Mouse (Mus musculus) midbrain, embryonic 16.5 days (tissue): Measurements from ENCODE around the gene Samd4b. TPM values are rescaled to one million over a fixed set of nuclear protein-coding genes. Genes with fewer than 3 reads are reported as not detected.
A peak's percentile ranks its signal among the peaks of the same experiment; 100 is the strongest.
"Not testable (repeated sequence)": the region's sequence is repeated elsewhere in the genome, so short reads cannot be mapped to it uniquely, and the experiment has no call there.

Experiments used
- ATAC-seq: fragments of 200-750 bp; cut with Nextera tagmentation; 2 replicates; pipeline ENCODE4 v1.8.0; 2017; ENCODE audit warnings: moderate TSS enrichment
- H3K27ac ChIP-seq: fragments of 300-500 bp; sonication (generic); 2 replicates; pipeline ENCODE4 v1.5.1; 2014; ENCODE audit warnings: mild to moderate bottlenecking, low read length, mixed read lengths
- H3K27me3 ChIP-seq: fragments of 300-500 bp; sonication (generic); 2 replicates; pipeline ENCODE4 v1.6.1; 2014; ENCODE audit warnings: low read depth, low read length, mixed read lengths; ENCODE audit not compliant: control insufficient read depth, insufficient read depth
- H3K36me3 ChIP-seq: fragments of 300-500 bp; sonication (generic); 2 replicates; pipeline ENCODE4 v1.6.1; 2014; ENCODE audit warnings: mild to moderate bottlenecking, low read length, moderate library complexity, mixed read lengths; ENCODE audit not compliant: control insufficient read depth, insufficient read depth
- H3K4me1 ChIP-seq: fragments of 300-500 bp; sonication (generic); 2 replicates; pipeline ENCODE4 v1.6.1; 2014; ENCODE audit warnings: mild to moderate bottlenecking, low read length, mixed read lengths; ENCODE audit not compliant: control insufficient read depth, insufficient read depth
- H3K4me2 ChIP-seq: fragments of 300-500 bp; sonication (generic); 2 replicates; pipeline ENCODE4 v1.6.1; 2014; ENCODE audit warnings: mild to moderate bottlenecking, low read length, mixed read lengths
- H3K4me3 ChIP-seq: fragments of 300-500 bp; sonication (generic); 2 replicates; pipeline ENCODE4 v1.5.1; 2014; ENCODE audit warnings: low read depth, mild to moderate bottlenecking, low read length, moderate library complexity, mixed read lengths
- H3K9ac ChIP-seq: fragments of 300-500 bp; sonication (generic); 2 replicates; pipeline ENCODE4 v1.6.1; 2014; ENCODE audit warnings: low read depth, low read length, mixed read lengths
- H3K9me3 ChIP-seq: fragments of 300-500 bp; sonication (generic); replicated peaks from 2 replicates; pipeline ENCODE4 v1.6.1; 2014; ENCODE audit warnings: mild to moderate bottlenecking, low read length, mixed read lengths; ENCODE audit not compliant: control insufficient read depth, poor library complexity, severe bottlenecking
- WGBS: fragments of 180-500 bp; shearing (Covaris S2); extraction: QIAGEN DNeasy Blood & Tissue Kit; methylation state at CpG from one replicate; pipeline ENCODE4 v1.1.7; 2014; 5-methylcytosine and 5-hydroxymethylcytosine counted together
- polyA plus RNA-seq: library from polyadenylated mRNA; unstranded; fragments of >200 nt; fragmentation: Nextera tagmentation; extraction: Ambion mirVana; gene quantifications from 2 replicates; pipeline ENCODE4 v1.2.1, GENCODE M21; 2015

Samd4b gene
- polyA plus RNA-seq, 1 experiment from 2014 or later, result 20.4 TPM

GRCm38 (mm10) chr7:28401030-28401429 lies 196.9 kb downstream of the Samd4b start:
- Histone ChIP-seq H3K36me3 (peaks cover 59% of the 10 kb centered on the region), H3K27me3 (no peaks in the 10 kb centered on the region), H3K4me2 (no peak overlapping the region), H3K4me3 (no peak overlapping the region), H3K9ac (no peak overlapping the region), H3K4me1 (no peaks in the 10 kb centered on the region), H3K27ac (no peak overlapping the region), H3K9me3 (no peaks in the 10 kb centered on the region)
- WGBS, result 91% methylated on average over 1 of the region's 1 CpGs
- no peak for ATAC-seq

DNA sequence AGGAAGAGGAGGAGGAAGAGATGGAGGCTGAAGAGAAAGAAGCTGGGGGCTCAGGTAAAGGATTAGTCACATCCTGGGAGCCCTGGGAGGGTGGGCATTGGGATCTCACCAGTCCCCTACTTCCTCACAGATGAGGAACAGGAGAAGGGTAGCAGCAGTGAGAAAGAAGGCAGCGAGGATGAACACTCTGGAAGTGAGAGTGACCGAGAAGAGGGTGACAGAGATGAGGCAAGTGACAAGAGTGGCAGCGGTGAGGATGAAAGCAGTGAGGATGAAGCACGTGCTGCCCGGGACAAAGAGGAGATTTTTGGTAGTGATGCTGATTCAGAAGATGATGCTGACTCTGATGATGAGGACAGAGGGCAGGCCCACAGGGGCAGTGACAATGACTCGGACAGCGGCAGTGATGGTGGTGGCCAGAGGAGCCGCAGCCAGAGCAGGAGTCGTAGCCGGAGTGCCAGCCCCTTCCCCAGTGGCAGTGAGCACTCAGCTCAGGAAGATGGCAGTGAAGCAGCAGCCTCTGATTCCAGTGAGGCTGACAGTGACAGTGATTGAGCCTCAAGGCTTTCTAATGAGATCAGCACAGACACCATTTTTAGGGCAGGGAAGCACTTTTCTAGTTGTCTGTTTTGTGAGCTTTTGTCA lies 199.1 kb downstream of the Samd4b start:
- WGBS, result 92% methylated on average over 10 of the region's 10 CpGs
- peaks cover 49% of the 10 kb centered on the region for H3K36me3 ChIP-seq
- no peak overlapping the region for H3K27ac ChIP-seq
- H3K4me1 ChIP-seq, result peaks cover 3% of the 10 kb centered on the region; the same call in 1 of the 2 replicates
- H3K4me2 ChIP-seq, result no peak overlapping the region
- no peak for ATAC-seq
- H3K4me3 ChIP-seq, result no peak overlapping the region
- H3K9ac ChIP-seq, result no peak overlapping the region
- H3K27me3 ChIP-seq, result no peaks in the 10 kb centered on the region
- H3K9me3 ChIP-seq, result no peaks in the 10 kb centered on the region

GRCm38 (mm10) chr7:28398000-28398399 lies 199.9 kb downstream of the Samd4b start:
- Histone ChIP-seq H3K9me3 (no peaks in the 10 kb centered on the region), H3K4me1 (peaks cover 8% of the 10 kb centered on the region), H3K27me3 (no peaks in the 10 kb centered on the region), H3K4me2 (no peak overlapping the region), H3K36me3 (peaks cover 41% of the 10 kb centered on the region), H3K27ac (no peak overlapping the region), H3K9ac (no peak overlapping the region), H3K4me3 (no peak overlapping the region)
- WGBS, result 62% methylated on average over 3 of the region's 3 CpGs
- no peak for ATAC-seq

GRCm38 (mm10) chr7:28395425-28395824 lies 202.5 kb downstream of the Samd4b start:
- peaks cover 27% of the 10 kb centered on the region for H3K36me3 ChIP-seq
- no peak overlapping the region for H3K27ac ChIP-seq
- H3K4me1 ChIP-seq, result peaks cover 15% of the 10 kb centered on the region
- no peak overlapping the region for H3K4me3 ChIP-seq
- no peaks in the 10 kb centered on the region for H3K9me3 ChIP-seq
- H3K27me3 ChIP-seq, result no peaks in the 10 kb centered on the region
- 99% methylated on average over 4 of the region's 4 CpGs for WGBS
- H3K4me2 ChIP-seq, result no peak overlapping the region
- no peak overlapping the region for H3K9ac ChIP-seq
- ATAC-seq, result no peak

GRCm38 (mm10) chr7:28393272-28393951 lies 204.5 kb downstream of the Samd4b start:
- ATAC-seq, result no peak
- Histone ChIP-seq H3K27ac (peak overlapping the region; percentile 81), H3K4me2 (peak overlapping the region; percentile 97), H3K4me3 (peak overlapping the region; percentile 97), H3K9me3 (no peaks in the 10 kb centered on the region), H3K27me3 (no peaks in the 10 kb centered on the region), H3K36me3 (peaks cover 24% of the 10 kb centered on the region), H3K9ac (peak overlapping the region; percentile 88), H3K4me1 (peaks cover 15% of the 10 kb centered on the region)
- WGBS, result 8% methylated on average over 22 of the region's 22 CpGs

GRCm38 (mm10) chr7:28392429-28393271 lies 205.3 kb downstream of the Samd4b start, which contains the start of the genes Med29 and Paf1:
Gene Med29, minus strand, starts transcription at chr7:28392708.
Gene Paf1, plus strand, starts transcription at chr7:28392951.
- Histone ChIP-seq H3K9ac (peak within 1 kb of the TSS; percentile 88), H3K4me3 (peak within 1 kb of the TSS; percentile 97), H3K4me2 (peak within 1 kb of the TSS; percentile 97), H3K36me3 (peaks cover 24% of the 10 kb centered on the region), H3K27me3 (no peaks in the 10 kb centered on the region), H3K9me3 (no peaks in the 10 kb centered on the region), H3K4me1 (peaks cover 15% of the 10 kb centered on the region), H3K27ac (peak within 1 kb of the TSS; percentile 81)
- ATAC-seq, result peak; percentile 99
- under 1% methylated on average over 56 of the region's 58 CpGs for WGBS

DNA sequence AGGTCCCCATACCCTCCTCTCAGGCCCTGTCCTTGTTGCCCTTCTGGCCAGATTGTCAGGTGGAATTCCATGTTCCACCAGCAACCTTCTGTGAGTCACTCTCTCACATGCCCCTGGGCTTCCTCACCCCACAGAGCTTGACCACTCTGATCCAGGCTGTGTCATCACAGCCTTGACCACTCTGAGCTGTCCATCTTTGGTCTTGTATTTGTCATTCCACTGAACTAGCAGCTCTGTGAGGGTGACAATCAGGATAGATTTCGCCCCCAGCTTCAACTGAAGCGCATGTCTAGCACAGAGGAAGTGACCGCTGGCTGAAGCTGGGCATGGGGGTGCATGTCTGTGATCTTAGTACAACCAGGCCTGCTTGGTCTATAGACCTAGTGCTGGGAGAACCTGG lies 207.6 kb downstream of the Samd4b start:
- Histone ChIP-seq H3K27ac (no peak overlapping the region), H3K9me3 (no peaks in the 10 kb centered on the region), H3K27me3 (no peaks in the 10 kb centered on the region), H3K4me2 (no peak overlapping the region), H3K9ac (no peak overlapping the region), H3K36me3 (peaks cover 19% of the 10 kb centered on the region), H3K4me3 (no peak overlapping the region), H3K4me1 (peaks cover 15% of the 10 kb centered on the region)
- 98% methylated on average over 3 of the region's 3 CpGs for WGBS
- no peak for ATAC-seq

GRCm38 (mm10) chr7:28387384-28387783 lies 210.6 kb downstream of the Samd4b start:
- H3K36me3 ChIP-seq, result peaks cover 17% of the 10 kb centered on the region
- 90% methylated on average over 7 of the region's 7 CpGs for WGBS
- ATAC-seq, result not testable (repeated sequence)

More at GRCm38 (mm10) chr7:28387384-28387783, 210.6 kb downstream of the Samd4b start:
- not testable (repeated sequence) for H3K4me2 ChIP-seq, H3K4me3 ChIP-seq, H3K27ac ChIP-seq, H3K4me1 ChIP-seq, H3K9me3 ChIP-seq, H3K27me3 ChIP-seq, H3K9ac ChIP-seq
